Comparison of ENCODE assay signal across 8 mouse cellular contexts in genomic region chrY:89267946-89268345, GRCm38 (mm10).
A peak's percentile ranks its signal among the peaks of the same experiment; 100 is the strongest.
DNase-seq lines count a peak whose midpoint lies in the region; TF ChIP-seq lines count a peak whose summit lies in the region.
"Not testable (repeated sequence)": the region's sequence is repeated elsewhere in the genome, so short reads cannot be mapped to it uniquely, and the experiment has no call there.

No protein-coding gene starts in this region.

- H3K36me3 ChIP-seq in thymus, adult 2 months (ENCODE audit: control insufficient read depth, insufficient read depth, low read length) = not testable (repeated sequence)

- not testable (repeated sequence) for H3K27me3 ChIP-seq in thymus, adult 2 months (ENCODE audit: control insufficient read depth, insufficient read depth, low read length)

- TF ChIP-seq CTCF in thymus, adult 2 months (IDR thresholded peaks at IDR 0.05; ENCODE audit: borderline replicate concordance, control insufficient read depth, extremely low read depth, insufficient read depth, low read length, poor library complexity) = not testable (repeated sequence)

- 95% methylated on average over 5 of the region's 11 CpGs for WGBS in thymus, adult 2 months

- not testable (repeated sequence) for TF ChIP-seq POLR2A in thymus, adult 2 months (IDR thresholded peaks at IDR 0.05; ENCODE audit: control insufficient read depth, extremely low read depth, insufficient read depth, low read length, poor library complexity)

- not testable (repeated sequence) for H3K4me1 ChIP-seq in thymus, adult 2 months (replicated peaks; ENCODE audit: control insufficient read depth, insufficient read depth, low read length)

- intact Hi-C loops in heart, postnatal 10 days (cut with DNase I); left cerebral cortex, postnatal 36 days (cut with DNase I): not testable (repeated sequence)

- DNase-seq in adrenal gland, adult 18-20 months (ENCODE audit: low spot score in 2 of 2) = peak; percentile 0 to 4
- peak; percentile 1 to 2 for DNase-seq in gastrocnemius, adult 8-10 months (ENCODE audit: low spot score in 2 of 2)
- peak; percentile 0 for DNase-seq in heart, postnatal 10 days
- peak; percentile 0 for DNase-seq in kidney, adult 8-10 months
- DNase-seq in left cerebral cortex, postnatal 36 days (ENCODE audit: low spot score in 2 of 2) = peak; percentile 0
- DNase-seq in ovary, postnatal 10 days (ENCODE audit: low spot score) = peak; percentile 0
- DNase-seq in thymus, adult 2 months = peak; percentile 0
- peak; percentile 12 to 53 for DNase-seq in urinary bladder, postnatal 4 days (ENCODE audit: low spot score in 2 of 2)

- not testable (repeated sequence) for H3K27ac ChIP-seq in thymus, adult 2 months (ENCODE audit: control insufficient read depth, insufficient read depth, low read length)

- H3K4me3 ChIP-seq in thymus, adult 2 months (ENCODE audit: control insufficient read depth, insufficient read depth, low read length) = not testable (repeated sequence)
